Mouse (Mus musculus): ENCODE data around the gene Efcab8. TPM values are rescaled to one million over a fixed set of nuclear protein-coding genes. Genes with fewer than 3 reads are reported as not detected.

Efcab8 gene
- total and polyA plus RNA-seq, 3 experiments = 0.04 to 0.19 TPM; not detected in 1

DNA sequence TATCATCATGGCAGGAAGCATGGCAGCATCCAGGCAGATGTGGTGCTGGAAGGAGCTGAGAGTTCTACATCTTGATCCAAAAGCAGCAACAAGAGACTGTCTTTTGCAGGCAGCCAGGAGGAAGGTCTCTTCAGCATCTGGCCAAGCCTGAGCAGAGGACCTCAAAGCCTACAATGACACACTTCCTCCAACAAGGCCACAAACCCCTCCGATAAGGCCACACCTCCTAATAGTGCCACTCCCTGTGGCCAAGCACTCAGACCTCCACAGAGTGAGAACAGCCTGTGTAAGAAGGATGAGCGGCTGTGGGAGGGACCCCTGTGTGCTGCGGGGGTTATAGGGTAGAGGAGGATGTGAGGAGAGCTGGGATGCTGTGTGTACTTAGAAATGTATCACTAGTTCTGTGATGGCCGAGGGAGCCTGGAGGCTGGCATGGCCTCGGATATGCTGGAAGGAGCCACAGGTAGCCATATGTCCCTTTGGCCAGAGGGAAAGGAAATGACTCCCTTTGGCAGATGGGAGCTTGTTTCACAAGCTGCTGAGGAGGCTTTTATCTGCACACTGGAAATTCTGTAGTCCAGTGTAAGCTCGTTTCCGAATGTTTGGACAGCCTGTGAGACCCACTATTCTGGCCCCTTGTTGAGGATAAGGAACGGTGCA lies 47.6 kb downstream of the Efcab8 start:
- Histone ChIP-seq H3K79me2 (ENCODE audit: control insufficient read depth, insufficient read depth, low read length, poor library complexity) (no peaks in the 10 kb centered on the region), H3K27me3 (ENCODE audit: control insufficient read depth in 1 of 2, insufficient read depth in 2 of 2, low read length in 2 of 2) (no peaks in the 10 kb centered on the region), H3K4me3 (ENCODE audit: control insufficient read depth in 1 of 2, insufficient read depth in 1 of 2, low read depth in 2 of 2, low read length in 2 of 2) (no peak overlapping the region), H3K9ac (ENCODE audit: control insufficient read depth, low read depth, low read length, poor library complexity, severe bottlenecking) (no peak overlapping the region), H3K9me3 (replicated peaks; ENCODE audit: insufficient read depth, low read length) (no peaks in the 10 kb centered on the region), H3K27ac (ENCODE audit: control insufficient read depth, low read depth, low read length) (no peak overlapping the region), H3K4me1 (ENCODE audit: control insufficient read depth in 1 of 2, insufficient read depth in 2 of 2, low read length in 2 of 2) (no peaks in the 10 kb centered on the region), H3K36me3 (ENCODE audit: control insufficient read depth in 1 of 2, insufficient read depth in 2 of 2, low read length in 2 of 2) (no peaks in the 10 kb centered on the region)
- no peak for DNase-seq (ENCODE audit: low read depth, low spot score)
- no peak for TF ChIP-seq SMC3 (IDR thresholded peaks at IDR 0.05; ENCODE audit: low read depth, low read length)
- no peak for TF ChIP-seq E2F4 (IDR thresholded peaks at IDR 0.05; ENCODE audit: borderline replicate concordance, low read depth, low read length)
- TF ChIP-seq POLR2AphosphoS5 (IDR thresholded peaks at IDR 0.05; ENCODE audit: borderline replicate concordance, low read depth, low read length) = no peak
- no peak for TF ChIP-seq ZNF384 (IDR thresholded peaks at IDR 0.05; ENCODE audit: low read depth, low read length)
- no peak for TF ChIP-seq ELF1 (IDR thresholded peaks at IDR 0.05; ENCODE audit: low read depth, low read length)
- TF ChIP-seq MAX (IDR thresholded peaks at IDR 0.05; ENCODE audit: low read length) = no peak
- TF ChIP-seq USF1 (IDR thresholded peaks at IDR 0.05; ENCODE audit: low read depth, low read length) = no peak
- TF ChIP-seq GABPA (IDR thresholded peaks at IDR 0.05; ENCODE audit: low read depth, low read length) = no peak

DNA sequence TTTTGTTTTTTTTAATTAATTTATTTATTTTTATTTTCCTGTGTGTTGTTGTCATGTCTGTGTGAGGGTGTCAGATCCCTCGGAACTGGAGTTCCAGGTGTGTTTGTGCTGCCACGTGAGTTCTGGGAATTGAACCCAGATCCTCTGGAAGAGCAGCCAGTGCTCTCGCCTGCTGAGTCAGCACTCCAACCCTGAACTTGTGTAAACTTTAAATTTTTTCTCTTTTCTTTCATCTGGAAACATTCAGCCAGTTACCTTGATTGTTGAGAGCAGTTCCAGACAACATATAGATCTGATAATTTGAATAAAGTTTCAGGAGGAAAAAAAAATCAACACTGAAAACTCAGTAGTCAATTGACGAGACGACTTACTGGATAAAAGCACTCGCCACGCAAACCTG lies 49.0 kb downstream of the Efcab8 start:
- no peak overlapping the region for H3K9ac ChIP-seq (ENCODE audit: control insufficient read depth, low read depth, low read length, poor library complexity, severe bottlenecking)
- no peaks in the 10 kb centered on the region for H3K36me3 ChIP-seq (ENCODE audit: control insufficient read depth in 1 of 2, insufficient read depth in 2 of 2, low read length in 2 of 2)
- H3K4me1 ChIP-seq (ENCODE audit: control insufficient read depth in 1 of 2, insufficient read depth in 2 of 2, low read length in 2 of 2) = no peaks in the 10 kb centered on the region
- DNase-seq (ENCODE audit: low read depth, low spot score) = no peak
- H3K27me3 ChIP-seq (ENCODE audit: control insufficient read depth in 1 of 2, insufficient read depth in 2 of 2, low read length in 2 of 2) = no peaks in the 10 kb centered on the region
- H3K27ac ChIP-seq (ENCODE audit: control insufficient read depth, low read depth, low read length) = no peak overlapping the region
- no peaks in the 10 kb centered on the region for H3K79me2 ChIP-seq (ENCODE audit: control insufficient read depth, insufficient read depth, low read length, poor library complexity)
- no peak overlapping the region for H3K4me3 ChIP-seq (ENCODE audit: control insufficient read depth in 1 of 2, insufficient read depth in 1 of 2, low read depth in 2 of 2, low read length in 2 of 2)
- no peaks in the 10 kb centered on the region for H3K9me3 ChIP-seq (replicated peaks; ENCODE audit: insufficient read depth, low read length)
- TF ChIP-seq RAD21 (IDR thresholded peaks at IDR 0.05; ENCODE audit: low read depth, low read length) (no peak), USF1 (IDR thresholded peaks at IDR 0.05; ENCODE audit: low read depth, low read length) (no peak), NELFE (IDR thresholded peaks at IDR 0.05; ENCODE audit: low read depth, low read length) (no peak), ETS1 (IDR thresholded peaks at IDR 0.05; ENCODE audit: low read depth, low read length) (no peak), HCFC1 (IDR thresholded peaks at IDR 0.05; ENCODE audit: low read depth, low read length) (no peak), SMC3 (IDR thresholded peaks at IDR 0.05; ENCODE audit: low read depth, low read length) (no peak), E2F4 (IDR thresholded peaks at IDR 0.05; ENCODE audit: borderline replicate concordance, low read depth, low read length) (no peak), GABPA (IDR thresholded peaks at IDR 0.05; ENCODE audit: low read depth, low read length) (no peak), BHLHE40 (IDR thresholded peaks at IDR 0.05; ENCODE audit: borderline replicate concordance, low read depth, low read length) (no peak)

DNA sequence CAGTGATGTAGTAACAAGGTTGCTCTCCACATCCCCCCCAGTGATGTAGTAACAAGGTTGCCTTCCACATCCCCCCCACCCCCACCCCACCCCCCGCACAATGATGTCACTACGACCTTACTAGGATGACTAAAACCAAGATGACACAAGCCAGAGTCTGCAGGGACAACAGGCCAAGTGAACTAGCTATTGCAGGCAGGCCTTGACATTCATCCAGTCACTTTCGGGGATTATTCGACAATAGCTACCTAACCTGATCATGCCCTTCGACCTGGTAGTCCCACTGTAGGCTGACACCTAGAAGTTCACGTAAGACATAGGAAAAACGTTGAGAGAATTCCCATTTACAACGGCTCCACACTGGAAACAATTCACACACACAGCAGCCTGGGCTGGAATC lies 53.6 kb downstream of the Efcab8 start:
- H3K9ac ChIP-seq (ENCODE audit: control insufficient read depth, low read depth, low read length, poor library complexity, severe bottlenecking) = no peak overlapping the region
- H3K4me3 ChIP-seq (ENCODE audit: control insufficient read depth in 1 of 2, insufficient read depth in 1 of 2, low read depth in 2 of 2, low read length in 2 of 2) = no peak overlapping the region
- H3K36me3 ChIP-seq (ENCODE audit: control insufficient read depth in 1 of 2, insufficient read depth in 2 of 2, low read length in 2 of 2) = no peaks in the 10 kb centered on the region
- no peak overlapping the region for H3K27ac ChIP-seq (ENCODE audit: control insufficient read depth, low read depth, low read length)
- H3K4me1 ChIP-seq (ENCODE audit: control insufficient read depth in 1 of 2, insufficient read depth in 2 of 2, low read length in 2 of 2) = no peaks in the 10 kb centered on the region
- no peak for TF ChIP-seq USF1 (IDR thresholded peaks at IDR 0.05; ENCODE audit: low read depth, low read length)
- no peak for TF ChIP-seq NELFE (IDR thresholded peaks at IDR 0.05; ENCODE audit: low read depth, low read length)
- TF ChIP-seq SIN3A (IDR thresholded peaks at IDR 0.05; ENCODE audit: low read length) = no peak
- no peak for TF ChIP-seq MYB (IDR thresholded peaks at IDR 0.05; ENCODE audit: low read depth, low read length)
- TF ChIP-seq MAFK (IDR thresholded peaks at IDR 0.05; ENCODE audit: borderline replicate concordance, low read depth, low read length) = no peak
- no peak for TF ChIP-seq TCF12 (IDR thresholded peaks at IDR 0.05; ENCODE audit: low read depth, low read length)
- no peak for TF ChIP-seq USF2 (IDR thresholded peaks at IDR 0.05; ENCODE audit: borderline replicate concordance in 1 of 2, insufficient read depth in 1 of 2, low read depth in 1 of 2, low read length in 2 of 2)
- no peak for TF ChIP-seq KAT2A (conservative IDR thresholded peaks at IDR 0.05; ENCODE audit: low read depth, low read length)
- TF ChIP-seq ETS1 (IDR thresholded peaks at IDR 0.05; ENCODE audit: low read depth, low read length) = no peak
- TF ChIP-seq MYC (IDR thresholded peaks at IDR 0.05; ENCODE audit: low read depth, low read length) = no peak
- no peak for TF ChIP-seq NRF1 (IDR thresholded peaks at IDR 0.05; ENCODE audit: insufficient read depth, low read depth, low read length, poor library complexity, severe bottlenecking)
- no peaks in the 10 kb centered on the region for H3K9me3 ChIP-seq (replicated peaks; ENCODE audit: insufficient read depth, low read length)
- H3K79me2 ChIP-seq (ENCODE audit: control insufficient read depth, insufficient read depth, low read length, poor library complexity) = no peaks in the 10 kb centered on the region
- no peaks in the 10 kb centered on the region for H3K27me3 ChIP-seq (ENCODE audit: control insufficient read depth in 1 of 2, insufficient read depth in 2 of 2, low read length in 2 of 2)
- no peak for DNase-seq (ENCODE audit: low read depth, low spot score)

Data from MEL (cell line).